Mouse (Mus musculus): ENCODE results near the gene Psg19.

Gene Psg19

GRCm38 (mm10) chr7:18746189-18746860 lies 52.0 kb downstream of the Psg19 start:
- TF ChIP-seq GATA4 (IDR thresholded peaks at IDR 0.05; ENCODE audit: insufficient replicate concordance, low read length): no peak
